Mouse (Mus musculus) left cerebral cortex, adult 2 months (tissue): ENCODE measurements around the gene 1700029H14Rik. TPM values are rescaled to one million over a fixed set of nuclear protein-coding genes. Genes with fewer than 3 reads are reported as not detected.

Experiments used
- DNase-seq, 2 experiments: peaks; one replicate each; pipeline ENCODE4 v3.0.0; 2021 to 2022; ENCODE audit warnings: low spot score in 2 of 2, mixed read lengths in 1 of 2; ENCODE audit errors: extremely low spot score in 1 of 2
- H3K27ac ChIP-seq: fragments of 200-600 bp; 2 replicates; pipeline ENCODE4 v1.8.1; 2022
- H3K4me3 ChIP-seq: fragments of 200-600 bp; 2 replicates; pipeline ENCODE4 v1.8.1; 2022
- CTCF ChIP-seq: fragments of 200-600 bp; IDR thresholded peaks from 2 replicates; pipeline ENCODE4 v1.8.1; 2022; ENCODE audit warnings: antibody characterized with exemption, mild to moderate bottlenecking, moderate library complexity
- intact Hi-C: fragments of 180-260 bp; cut with DNase I; formaldehyde crosslinking; loops from one replicate; pipeline ENCODE4 v1.15.1; 2025
- total RNA-seq, 2 experiments: library from RNA; stranded (reverse); gene quantifications; 2 replicates each; pipeline ENCODE4 v1.2.3; 2021

1700029H14Rik gene
- total RNA-seq, 2 experiments from 2014 or later: 0.38 to 0.77 TPM

DNA sequence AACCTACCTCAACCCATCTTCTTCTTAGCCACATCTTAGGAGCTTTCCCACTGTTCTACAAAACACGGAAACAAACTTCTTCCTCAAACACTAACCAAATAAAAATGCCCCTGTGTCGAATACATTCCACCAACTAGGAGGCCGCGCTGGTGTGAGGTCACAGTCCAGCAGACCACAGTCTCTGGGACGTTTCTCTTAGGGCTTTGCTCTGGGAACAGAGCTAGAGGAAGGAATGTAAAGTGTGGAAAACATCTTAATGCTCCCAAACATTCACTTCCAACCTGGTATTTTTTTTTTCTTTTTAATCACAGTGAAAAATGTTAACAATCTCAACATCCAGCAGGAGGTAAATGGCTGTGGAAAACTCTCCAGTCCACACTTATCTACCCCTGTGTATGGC, 45.5 kb downstream of the 1700029H14Rik start:
- no peak for DNase-seq
- no peak overlapping the region for H3K4me3 ChIP-seq
- intact Hi-C loops: no loop called here
- no peak overlapping the region for H3K27ac ChIP-seq
- TF ChIP-seq CTCF: no peak

DNA sequence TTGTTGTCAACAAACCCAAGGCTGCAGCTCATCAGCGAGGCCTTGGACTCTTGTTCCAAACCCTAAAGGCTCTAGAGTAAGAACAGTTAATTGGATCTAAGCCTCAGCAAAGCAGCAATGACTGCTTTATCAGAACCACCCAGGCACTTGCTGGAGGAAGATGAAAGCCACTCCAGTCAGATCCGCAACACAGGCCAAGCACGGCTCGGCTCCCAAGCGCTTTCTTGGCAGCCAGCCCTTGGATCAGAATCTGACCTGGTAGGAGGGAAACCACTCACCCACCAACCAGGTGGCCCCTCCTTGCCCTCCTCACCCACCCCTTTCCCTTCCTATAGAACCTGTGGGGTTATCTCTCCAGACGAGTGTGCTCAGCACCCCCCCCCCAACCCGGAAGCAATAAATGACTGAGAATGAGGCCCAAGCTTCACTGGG, 46.2 kb downstream of the 1700029H14Rik start:
- TF ChIP-seq CTCF: no peak
- intact Hi-C loops: no loop called here
- H3K27ac ChIP-seq: no peak overlapping the region
- no peak overlapping the region for H3K4me3 ChIP-seq
- DNase-seq: no peak

DNA sequence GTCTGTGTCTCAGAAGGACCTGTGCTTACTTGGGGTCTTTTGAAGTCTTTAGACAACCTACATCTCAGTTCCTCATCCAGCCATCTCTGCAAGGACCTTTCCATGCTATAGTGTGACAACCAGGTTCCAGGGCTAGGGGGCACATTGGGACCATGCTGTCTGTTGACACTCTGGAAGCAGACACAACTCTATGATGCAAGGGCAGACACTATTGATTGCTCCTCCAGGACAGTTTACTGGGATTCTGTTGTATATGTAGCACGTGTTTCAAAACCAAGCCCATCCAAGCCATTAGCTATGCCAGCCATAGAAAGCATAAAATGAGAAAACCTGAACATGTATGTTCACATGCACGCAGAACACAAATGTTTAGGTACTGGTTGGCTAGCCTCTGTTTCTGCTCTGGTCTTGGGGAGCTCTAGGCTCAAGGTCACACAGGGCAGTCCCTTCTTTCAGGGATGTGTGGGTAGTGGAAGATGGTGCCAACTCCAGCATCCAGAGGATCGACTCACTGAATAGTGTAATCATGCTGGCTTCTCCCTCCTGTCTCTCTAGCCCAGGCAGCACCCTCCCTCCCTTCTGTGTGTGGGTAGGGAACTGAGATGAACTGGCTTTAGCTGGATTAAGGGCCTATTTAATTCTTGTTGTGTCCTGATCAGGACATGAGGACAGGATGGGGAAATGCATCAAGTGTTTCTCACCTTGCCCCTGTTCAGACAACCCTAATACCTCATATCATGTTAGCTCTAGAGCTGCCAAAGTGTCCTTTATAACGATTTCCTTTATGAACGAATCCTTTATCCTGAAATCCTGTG, 48.5 kb downstream of the 1700029H14Rik start:
- no peak overlapping the region for H3K4me3 ChIP-seq
- TF ChIP-seq CTCF: no peak
- no peak for DNase-seq
- intact Hi-C loops: no loop called here
- no peak overlapping the region for H3K27ac ChIP-seq

DNA sequence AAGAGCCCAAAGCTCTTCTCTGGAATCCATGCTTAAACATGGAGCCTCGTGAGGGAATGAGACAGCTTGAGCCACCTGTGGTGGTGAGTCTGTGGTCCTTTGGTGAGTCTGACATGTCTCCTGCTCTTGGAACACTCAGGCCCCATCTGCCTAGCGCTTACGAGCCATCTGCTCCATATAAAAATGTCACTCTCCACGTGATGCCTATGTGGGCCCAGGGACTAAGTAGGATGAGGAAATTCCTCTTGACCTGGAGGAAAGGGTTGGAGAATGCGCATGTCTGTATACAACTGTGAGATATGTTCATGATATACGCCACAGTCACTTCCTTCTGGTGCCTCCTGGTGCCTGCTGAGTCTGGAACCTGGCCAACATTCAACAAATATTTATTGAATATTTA, 49.6 kb downstream of the 1700029H14Rik start:
- no peak overlapping the region for H3K4me3 ChIP-seq
- DNase-seq: no peak
- TF ChIP-seq CTCF: no peak
- intact Hi-C loops: no loop called here
- no peak overlapping the region for H3K27ac ChIP-seq

DNA sequence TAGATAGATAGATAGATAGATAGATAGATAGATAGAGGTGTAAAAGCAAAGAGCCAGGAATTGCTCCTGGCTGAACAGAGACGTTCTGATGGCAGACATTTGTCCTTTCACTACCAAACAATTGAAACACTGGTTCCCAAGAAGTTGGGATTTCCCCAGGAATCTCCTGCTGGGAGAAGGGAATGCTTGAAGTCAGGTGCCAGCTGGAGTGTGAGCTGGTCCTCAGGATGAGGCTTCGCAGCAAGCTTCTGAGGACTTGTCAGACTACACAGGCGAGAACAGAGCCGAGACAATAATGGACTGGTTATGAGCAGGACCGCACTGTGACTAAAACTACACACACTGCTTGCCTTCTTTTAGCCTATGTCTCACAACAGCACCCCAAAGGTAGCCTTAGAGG, 50.2 kb downstream of the 1700029H14Rik start:
- DNase-seq: no peak
- intact Hi-C loops: no loop called here
- H3K27ac ChIP-seq: no peak overlapping the region
- TF ChIP-seq CTCF: no peak
- no peak overlapping the region for H3K4me3 ChIP-seq

DNA sequence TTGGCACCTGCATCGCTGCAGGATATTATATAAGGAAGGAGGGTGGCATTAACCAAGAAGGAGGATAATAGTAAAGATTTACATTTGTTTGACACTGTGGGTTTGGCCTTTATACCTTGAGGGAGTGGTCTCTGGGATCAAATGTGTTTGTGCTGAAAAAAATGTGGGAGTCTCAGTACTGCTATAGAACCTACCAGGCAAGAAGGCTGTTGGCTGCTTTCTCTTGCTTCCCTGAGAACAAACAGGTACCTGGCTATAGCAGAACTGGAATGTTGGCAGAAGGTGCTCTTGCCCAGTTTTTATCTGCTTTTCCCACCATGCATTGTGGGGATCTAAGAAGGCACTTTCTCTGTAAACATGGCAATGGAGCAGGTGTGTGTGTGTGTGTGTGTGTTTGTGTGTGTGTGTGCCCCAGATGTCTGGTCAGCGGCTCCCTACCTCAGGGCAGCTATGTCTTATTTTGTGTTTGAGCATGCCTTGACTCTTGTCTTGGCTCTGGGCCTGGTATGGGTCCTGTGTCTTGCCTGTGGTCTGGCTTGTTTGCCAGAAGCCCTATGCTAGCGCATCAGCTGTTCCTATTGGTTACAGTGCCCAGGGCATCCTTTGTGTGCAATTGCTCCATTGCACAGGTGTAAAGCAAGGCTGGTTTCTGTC, 54.9 kb downstream of the 1700029H14Rik start:
- DNase-seq: no peak
- Histone ChIP-seq H3K4me3 (no peak overlapping the region), H3K27ac (no peak overlapping the region)
- TF ChIP-seq CTCF: no peak
- intact Hi-C loops: no loop called here

DNA sequence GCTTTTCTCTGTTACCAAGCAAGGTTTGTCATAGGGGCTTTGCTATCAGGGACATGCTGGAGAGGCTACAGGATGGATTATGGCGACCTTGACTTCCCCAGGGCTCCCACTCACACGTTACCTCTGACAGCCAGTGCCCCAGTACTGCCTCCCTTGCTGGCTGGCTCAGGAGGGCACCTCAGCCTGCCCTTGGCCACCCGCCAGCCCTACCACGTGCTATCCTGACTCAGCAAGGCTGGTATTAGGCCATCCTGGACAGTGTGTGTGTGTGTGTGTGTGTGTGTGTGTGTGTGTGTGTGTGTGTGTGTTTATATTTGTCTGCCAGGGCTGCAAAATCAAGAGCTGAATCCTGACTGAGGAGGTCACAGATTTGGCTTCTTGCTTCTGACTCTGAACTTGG, 55.4 kb downstream of the 1700029H14Rik start:
- H3K27ac ChIP-seq: no peak overlapping the region
- DNase-seq: no peak
- no peak for TF ChIP-seq CTCF
- intact Hi-C loops: no loop called here
- no peak overlapping the region for H3K4me3 ChIP-seq

DNA sequence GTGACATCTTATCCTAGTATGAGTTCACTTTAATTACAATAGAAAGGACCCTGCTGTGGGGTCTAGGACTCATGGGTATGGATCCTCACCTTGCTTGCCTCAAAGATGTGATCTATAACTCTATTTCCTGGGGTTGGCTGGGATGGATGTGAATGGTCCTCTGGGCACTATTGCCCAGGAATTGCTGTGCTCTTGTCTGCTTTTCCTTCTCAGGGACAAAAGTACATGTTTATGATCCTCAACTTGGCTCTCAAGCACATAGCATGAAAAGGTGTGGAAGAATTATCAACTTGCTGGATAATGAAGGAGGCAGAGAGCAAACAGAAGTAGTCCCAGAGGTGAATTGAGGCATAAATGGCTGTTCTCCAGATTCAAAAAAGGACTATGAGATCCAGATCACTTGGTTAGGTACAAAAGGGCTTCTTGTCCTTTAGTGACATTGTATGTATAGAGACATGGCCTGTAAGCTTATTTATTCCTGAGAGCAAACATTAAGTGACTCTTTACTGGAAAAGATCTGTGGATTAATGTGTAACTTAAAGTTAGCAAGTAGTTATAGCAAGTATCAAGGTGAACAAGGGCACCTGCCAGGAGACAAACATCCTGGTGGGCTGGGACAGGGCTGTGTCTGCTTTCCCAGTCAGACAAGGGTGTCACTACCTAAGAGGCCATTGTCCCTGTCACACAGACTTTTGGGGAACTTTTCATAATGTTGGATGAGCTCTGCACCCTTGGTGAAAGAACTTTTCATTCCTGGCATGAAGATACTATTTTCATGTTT, 57.2 kb downstream of the 1700029H14Rik start:
- TF ChIP-seq CTCF: no peak
- DNase-seq: no peak
- intact Hi-C loops: no loop called here
- Histone ChIP-seq H3K4me3 (no peak overlapping the region), H3K27ac (no peak overlapping the region)

DNA sequence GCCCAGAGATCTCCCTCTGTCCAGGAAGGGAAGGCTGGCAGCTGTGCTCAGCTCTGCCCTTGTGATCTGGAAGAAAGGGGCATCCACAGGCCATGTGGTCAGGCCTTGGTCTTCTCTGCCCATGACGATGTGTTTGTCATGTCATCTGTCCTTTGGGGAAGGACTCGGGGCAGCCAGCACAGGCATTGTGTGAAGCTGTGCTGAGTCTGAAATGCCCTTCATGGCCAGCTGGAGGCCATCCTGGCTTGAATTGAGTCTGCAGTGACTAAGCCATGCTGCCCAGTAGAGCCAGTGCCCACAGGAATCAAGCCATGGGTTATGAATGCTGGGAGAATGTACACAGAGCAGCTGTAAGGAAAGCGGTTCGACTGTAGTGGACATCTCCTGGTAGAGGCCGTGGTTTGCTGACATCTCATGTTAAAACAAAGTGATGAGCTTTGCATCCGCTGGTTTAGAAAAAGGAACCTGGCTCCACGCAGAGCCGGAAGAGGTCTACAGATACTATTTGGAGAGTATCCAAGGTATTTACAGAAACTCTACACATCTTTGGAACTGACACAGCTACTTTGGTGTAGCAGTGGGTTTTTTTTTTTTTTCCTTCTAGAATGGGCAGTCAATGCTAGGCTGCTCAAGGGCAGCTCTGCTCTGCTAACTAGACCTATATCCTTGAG, 58.2 kb downstream of the 1700029H14Rik start:
- no peak overlapping the region for H3K4me3 ChIP-seq
- no peak for DNase-seq
- H3K27ac ChIP-seq: no peak overlapping the region
- TF ChIP-seq CTCF: no peak
- intact Hi-C loops: no loop called here

DNA sequence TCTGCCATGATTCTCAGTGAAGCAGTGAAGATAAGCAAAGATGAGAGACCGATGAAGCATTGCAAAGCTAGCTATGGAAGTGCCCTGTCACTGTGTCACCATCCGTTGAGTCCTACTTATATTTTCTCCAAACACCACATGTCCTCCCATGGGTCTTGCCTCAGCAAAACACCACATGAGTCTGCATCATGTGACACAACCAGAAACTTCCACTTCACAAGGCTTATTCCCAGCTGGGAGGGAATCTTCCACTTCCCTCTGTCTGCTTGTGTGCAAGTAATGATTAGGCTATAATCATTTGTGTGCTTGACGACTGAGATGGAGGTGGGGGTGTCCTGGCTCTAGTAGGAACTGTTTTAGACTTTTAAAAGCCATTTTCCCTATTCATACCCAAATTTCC, 61.0 kb downstream of the 1700029H14Rik start:
- Histone ChIP-seq H3K4me3 (no peak overlapping the region), H3K27ac (no peak overlapping the region)
- DNase-seq: no peak
- intact Hi-C loops: no loop called here
- TF ChIP-seq CTCF: no peak

Other genes starting within 250 kb of the 1700029H14Rik start
- 10 to 100 TPM; 58.5 to 62.5 TPM for gene Tfdp1, start 223.7 kb downstream of the 1700029H14Rik start, total RNA-seq
- not detected for gene Atp4b, start 165.6 kb downstream of the 1700029H14Rik start, total RNA-seq
- gene Grk1, start 157.4 kb downstream of the 1700029H14Rik start, total RNA-seq: not detected
- 1 to 10 TPM; 3.6 to 5.9 TPM for gene Tmem255b, start 127.3 kb downstream of the 1700029H14Rik start, total RNA-seq
- gene Gas6, start 68.0 kb downstream of the 1700029H14Rik start, total RNA-seq: 10 to 100 TPM; 96.8 to 98.7 TPM
- gene Rasa3, start 115.1 kb upstream of the 1700029H14Rik start, total RNA-seq: 10 to 100 TPM; 62.3 to 69.4 TPM
- 1 to 10 TPM; 1.0 to 1.4 TPM for gene Cfap97d2, start 143.4 kb upstream of the 1700029H14Rik start, total RNA-seq
- gene Cdc16, start 195.2 kb upstream of the 1700029H14Rik start, total RNA-seq: 10 to 100 TPM; 45.2 to 49.7 TPM
- gene Upf3a, start 223.2 kb upstream of the 1700029H14Rik start, total RNA-seq: 10 to 100 TPM; 35.9 to 36.7 TPM